Mouse (Mus musculus): ENCODE measurements around the gene Olfr875.
"Not testable (repeated sequence)": the region's sequence is repeated elsewhere in the genome, so short reads cannot be mapped to it uniquely, and the experiment has no call there.

Gene Olfr875

GRCm38 (mm10) chr9:37771759-37772158 lies at the start of gene Olfr875:
Gene Olfr875, plus strand, starts transcription at chr9:37771857.
- no peak for DNase-seq (ENCODE audit: low read depth, low spot score)

- DNase-seq (ENCODE audit: low read depth, low spot score): no peak
Measured at GRCm38 (mm10) chr9:37734310-37734709, 37.3 kb upstream of the Olfr875 start.

GRCm38 (mm10) chr9:37744806-37745205 lies 26.9 kb upstream of the Olfr875 start, which contains the start of gene Olfr874:
Gene Olfr874, plus strand, starts transcription at chr9:37745106.
- no peak for DNase-seq (ENCODE audit: low read depth, low spot score)

- DNase-seq (ENCODE audit: low read depth, low spot score): no peak
Measured at GRCm38 (mm10) chr9:37750319-37751075, 21.2 kb upstream of the Olfr875 start.

GRCm38 (mm10) chr9:37751467-37751866 lies 20.2 kb upstream of the Olfr875 start:
- DNase-seq (ENCODE audit: low read depth, low spot score): no peak

- no peak for DNase-seq (ENCODE audit: low read depth, low spot score)
Measured at GRCm38 (mm10) chr9:37752006-37752405, 19.7 kb upstream of the Olfr875 start.

GRCm38 (mm10) chr9:37761728-37762127 lies 9.9 kb upstream of the Olfr875 start:
- DNase-seq (ENCODE audit: low read depth, low spot score): no peak

- DNase-seq (ENCODE audit: low read depth, low spot score): no peak
Measured at GRCm38 (mm10) chr9:37762541-37762940, 9.1 kb upstream of the Olfr875 start.

GRCm38 (mm10) chr9:37770661-37771060 lies 996 bp upstream of the Olfr875 start:
- no peak for DNase-seq (ENCODE audit: low read depth, low spot score)

- no peak for DNase-seq (ENCODE audit: low read depth, low spot score)
Measured at GRCm38 (mm10) chr9:37782766-37783260, 11.2 kb downstream of the Olfr875 start.

GRCm38 (mm10) chr9:37783394-37784387 lies 12.0 kb downstream of the Olfr875 start:
- DNase-seq (ENCODE audit: low read depth, low spot score): not testable (repeated sequence)

- DNase-seq (ENCODE audit: low read depth, low spot score): no peak
Measured at GRCm38 (mm10) chr9:37786411-37786810, 14.8 kb downstream of the Olfr875 start.

GRCm38 (mm10) chr9:37802055-37802454 lies 30.4 kb downstream of the Olfr875 start:
- DNase-seq (ENCODE audit: low read depth, low spot score): no peak

GRCm38 (mm10) chr9:37802731-37803130 lies 31.1 kb downstream of the Olfr875 start, which contains the start of gene Olfr876:
Gene Olfr876, plus strand, starts transcription at chr9:37803031.
- DNase-seq (ENCODE audit: low read depth, low spot score): no peak

- DNase-seq (ENCODE audit: low read depth, low spot score): no peak
Measured at GRCm38 (mm10) chr9:37807235-37807634, 35.6 kb downstream of the Olfr875 start.

- no peak for DNase-seq (ENCODE audit: low read depth, low spot score)
Measured at GRCm38 (mm10) chr9:37808456-37808855, 36.8 kb downstream of the Olfr875 start.

- no peak for DNase-seq (ENCODE audit: low read depth, low spot score)
Measured at GRCm38 (mm10) chr9:37808976-37809375, 37.3 kb downstream of the Olfr875 start.

- DNase-seq (ENCODE audit: low read depth, low spot score): no peak
Measured at GRCm38 (mm10) chr9:37814696-37815095, 43.0 kb downstream of the Olfr875 start.

Data from retina, adult 2 months (tissue).